Comparison of ENCODE assay signal across 26 mouse cellular contexts in genomic region chr14:34393295-34393694, GRCm38 (mm10). TPM values are rescaled to one million over a fixed set of nuclear protein-coding genes. Genes with fewer than 3 reads are reported as not detected.
DNase-seq lines count a peak whose midpoint lies in the region; ATAC-seq and TF ChIP-seq lines count a peak whose summit lies in the region.
"Had no signal": no experiment of that assay in that cellular context is flagged by ENCODE, and none has a peak within 500 bp of the region (broad histone marks: within the 10 kb centered on the region; RNA-seq: fewer than 3 reads in every experiment).

No protein-coding gene starts in this region.

- no peak for TF ChIP-seq CTCF in hindbrain, postnatal 0 days (IDR thresholded peaks at IDR 0.05; ENCODE audit: low read depth)

- H3K9me3 ChIP-seq in forebrain, embryonic 12.5 days: no peaks in the 10 kb centered on the region
- H3K9me3 ChIP-seq in forebrain, embryonic 10.5 days: peaks cover 8% of the 10 kb centered on the region
- no peaks in the 10 kb centered on the region; the same call in 1 of the 2 replicates for H3K9me3 ChIP-seq in hindbrain, embryonic 16.5 days (ENCODE audit: control insufficient read depth, low read length)
- H3K9me3 ChIP-seq in hindbrain, postnatal 0 days (ENCODE audit: low read length): no peaks in the 10 kb centered on the region
- no peaks in the 10 kb centered on the region for H3K9me3 ChIP-seq in midbrain, embryonic 16.5 days (replicated peaks; ENCODE audit: control insufficient read depth, low read length, poor library complexity, severe bottlenecking)
- peaks cover 3% of the 10 kb centered on the region; the same call in 1 of the 2 replicates for H3K9me3 ChIP-seq in midbrain, embryonic 10.5 days (replicated peaks)
- H3K9me3 ChIP-seq: embryonic facial prominence, embryonic 15.5 days; heart, embryonic 13.5 days; hindbrain, embryonic 12.5 days had no signal

- H3K4me1 ChIP-seq in forebrain, embryonic 12.5 days: peaks cover 6% of the 10 kb centered on the region; the same call in 1 of the 2 replicates
- 0 out of 2 replicates have a peak, but pooled peaks cover 6% of the 10 kb centered on the region for H3K4me1 ChIP-seq in forebrain, embryonic 10.5 days
- no peaks in the 10 kb centered on the region for H3K4me1 ChIP-seq in hindbrain, embryonic 16.5 days (ENCODE audit: control insufficient read depth, insufficient read depth, low read depth, low read length)
- H3K4me1 ChIP-seq in hindbrain, postnatal 0 days (ENCODE audit: insufficient read depth, low read length): no peaks in the 10 kb centered on the region
- no peaks in the 10 kb centered on the region for H3K4me1 ChIP-seq in midbrain, embryonic 16.5 days (ENCODE audit: control insufficient read depth, insufficient read depth, low read length)
- H3K4me1 ChIP-seq in midbrain, embryonic 10.5 days: peaks cover 10% of the 10 kb centered on the region; the same call in 1 of the 2 replicates
- H3K4me1 ChIP-seq: embryonic facial prominence, embryonic 15.5 days; heart, embryonic 13.5 days; hindbrain, embryonic 12.5 days; intestine, embryonic 15.5 days had no signal

- no peak for DNase-seq in forebrain, embryonic 10.5 days (ENCODE audit: extremely low spot score, low spot score)
- no peak for DNase-seq in hindbrain, postnatal 0 days (ENCODE audit: low spot score)
- no peak for DNase-seq in midbrain, embryonic 10.5 days (ENCODE audit: low spot score)
- no peak for DNase-seq in kidney, postnatal 10 days
- no peak for DNase-seq in adrenal gland, adult (ENCODE audit: inconsistent age in 2 of 2, low spot score in 1 of 2)
- DNase-seq: adrenal gland, postnatal 14 days; cerebellum, adult 18-20 months; cerebellum, postnatal 10 days; gastrocnemius, adult 2 months; gastrocnemius, postnatal 25 days; heart, postnatal 36 days; kidney, adult 2 months had no signal

- 35% methylated on average over 4 of the region's 4 CpGs for WGBS in forebrain, embryonic 12.5 days
- WGBS in forebrain, embryonic 10.5 days: 70% methylated on average over 4 of the region's 4 CpGs
- 59% methylated on average over 4 of the region's 4 CpGs for WGBS in hindbrain, embryonic 16.5 days
- 41% methylated on average over 4 of the region's 4 CpGs for WGBS in hindbrain, postnatal 0 days
- 32% methylated on average over 4 of the region's 4 CpGs for WGBS in midbrain, embryonic 16.5 days
- 56% methylated on average over 4 of the region's 4 CpGs for WGBS in midbrain, embryonic 10.5 days

- no peak overlapping the region for H3K9ac ChIP-seq in forebrain, embryonic 12.5 days
- H3K9ac ChIP-seq in hindbrain, embryonic 16.5 days (ENCODE audit: low read depth, low read length): no peak overlapping the region
- no peak overlapping the region for H3K9ac ChIP-seq in hindbrain, postnatal 0 days (replicated peaks; ENCODE audit: low read length)
- H3K9ac ChIP-seq in midbrain, embryonic 16.5 days (ENCODE audit: low read depth, low read length): no peak overlapping the region
- H3K9ac ChIP-seq: embryonic facial prominence, embryonic 15.5 days; heart, embryonic 13.5 days; hindbrain, embryonic 12.5 days; intestine, embryonic 15.5 days had no signal

- no peaks in the 10 kb centered on the region for H3K27me3 ChIP-seq in forebrain, embryonic 12.5 days
- H3K27me3 ChIP-seq in forebrain, embryonic 10.5 days (ENCODE audit: poor library complexity, severe bottlenecking): no peaks in the 10 kb centered on the region
- H3K27me3 ChIP-seq in hindbrain, embryonic 16.5 days (replicated peaks; ENCODE audit: control insufficient read depth, insufficient read depth, low read length): no peaks in the 10 kb centered on the region
- no peaks in the 10 kb centered on the region for H3K27me3 ChIP-seq in hindbrain, postnatal 0 days (ENCODE audit: insufficient read depth, low read length)
- no peaks in the 10 kb centered on the region for H3K27me3 ChIP-seq in midbrain, embryonic 16.5 days (ENCODE audit: control insufficient read depth, insufficient read depth, low read depth, low read length)
- H3K27me3 ChIP-seq in midbrain, embryonic 10.5 days (ENCODE audit: low read depth, poor library complexity, severe bottlenecking): no peaks in the 10 kb centered on the region
- H3K27me3 ChIP-seq: embryonic facial prominence, embryonic 15.5 days; heart, embryonic 13.5 days; hindbrain, embryonic 12.5 days; intestine, embryonic 15.5 days had no signal

- peaks cover 3% of the 10 kb centered on the region; the same call in 1 of the 2 replicates for H3K36me3 ChIP-seq in forebrain, embryonic 12.5 days (replicated peaks)
- H3K36me3 ChIP-seq in forebrain, embryonic 10.5 days (replicated peaks): peaks cover 10% of the 10 kb centered on the region
- H3K36me3 ChIP-seq in hindbrain, embryonic 16.5 days (ENCODE audit: control insufficient read depth, insufficient read depth, low read length): 0 out of 2 replicates have a peak, but pooled peaks cover 3% of the 10 kb centered on the region
- no peaks in the 10 kb centered on the region for H3K36me3 ChIP-seq in hindbrain, postnatal 0 days (ENCODE audit: insufficient read depth, low read length)
- no peaks in the 10 kb centered on the region for H3K36me3 ChIP-seq in midbrain, embryonic 16.5 days (ENCODE audit: control insufficient read depth, insufficient read depth, low read length)
- H3K36me3 ChIP-seq in midbrain, embryonic 10.5 days: peaks cover 8% of the 10 kb centered on the region
- H3K36me3 ChIP-seq: intestine, embryonic 15.5 days had no signal

- ATAC-seq in forebrain, embryonic 12.5 days (ENCODE audit: low FRiP score): no peak
- ATAC-seq in hindbrain, embryonic 16.5 days: peak; percentile 54; the same call in 1 of the 2 replicates
- no peak for ATAC-seq in hindbrain, postnatal 0 days
- ATAC-seq in midbrain, embryonic 16.5 days: 0 out of 2 replicates have a peak, but pooled peaks have one; percentile 42
- ATAC-seq: intestine, embryonic 15.5 days had no signal

- H3K4me3 ChIP-seq in forebrain, embryonic 12.5 days (replicated peaks): no peak overlapping the region
- no peak overlapping the region for H3K4me3 ChIP-seq in forebrain, embryonic 10.5 days
- H3K4me3 ChIP-seq in hindbrain, embryonic 16.5 days (ENCODE audit: low read length): no peak overlapping the region
- no peak overlapping the region for H3K4me3 ChIP-seq in hindbrain, postnatal 0 days (ENCODE audit: low read length)
- H3K4me3 ChIP-seq in midbrain, embryonic 16.5 days (ENCODE audit: low read depth, low read length): no peak overlapping the region
- H3K4me3 ChIP-seq in midbrain, embryonic 10.5 days: no peak overlapping the region
- H3K4me3 ChIP-seq: embryonic facial prominence, embryonic 15.5 days; erythroblast, embryonic 14.5 days; gastrocnemius, adult 2 months; heart, embryonic 13.5 days; hindbrain, embryonic 12.5 days; intestine, embryonic 15.5 days had no signal

- H3K27ac ChIP-seq in forebrain, embryonic 12.5 days: peak overlapping the region; percentile 25; the same call in 1 of the 2 replicates
- no peak overlapping the region for H3K27ac ChIP-seq in forebrain, embryonic 10.5 days
- H3K27ac ChIP-seq in hindbrain, embryonic 16.5 days (ENCODE audit: low read depth, low read length): no peak overlapping the region
- H3K27ac ChIP-seq in hindbrain, postnatal 0 days: no peak overlapping the region
- no peak overlapping the region for H3K27ac ChIP-seq in midbrain, embryonic 16.5 days (ENCODE audit: low read length)
- no peak overlapping the region for H3K27ac ChIP-seq in midbrain, embryonic 10.5 days (replicated peaks)
- H3K27ac ChIP-seq: embryonic facial prominence, embryonic 15.5 days; gastrocnemius, adult 2 months; heart, embryonic 13.5 days; hindbrain, embryonic 12.5 days; intestine, embryonic 15.5 days had no signal

- no peak overlapping the region for H3K4me2 ChIP-seq in forebrain, embryonic 12.5 days
- H3K4me2 ChIP-seq in hindbrain, embryonic 16.5 days (ENCODE audit: low read length): no peak overlapping the region
- no peak overlapping the region for H3K4me2 ChIP-seq in hindbrain, postnatal 0 days (ENCODE audit: low read depth, low read length)
- no peak overlapping the region for H3K4me2 ChIP-seq in midbrain, embryonic 16.5 days (ENCODE audit: low read length)
- H3K4me2 ChIP-seq: embryonic facial prominence, embryonic 15.5 days; heart, embryonic 13.5 days; hindbrain, embryonic 12.5 days; intestine, embryonic 15.5 days had no signal

RNA-seq across cellular contexts. Expression of gene Mmrn2, which starts 18.0 kb away (rescaled TPM):
- polyA plus RNA-seq in forebrain, embryonic 12.5 days (2016; fragmentation: Nextera tagmentation; extraction: Ambion mirVana): 5.5 and 6.1 TPM in 2 replicates
- polyA plus RNA-seq in forebrain, embryonic 10.5 days (2016; fragmentation: Nextera tagmentation; extraction: Ambion mirVana): 6.2 and 6.7 TPM in 2 replicates
- 3.8 and 5.0 TPM in 2 replicates for polyA plus RNA-seq in hindbrain, embryonic 16.5 days (2015; fragmentation: Nextera tagmentation; extraction: Ambion mirVana)
- 6.8 and 8.1 TPM in 2 replicates for total RNA-seq in hindbrain, postnatal 0 days (2014; rRNA removed)
- polyA plus RNA-seq in hindbrain, postnatal 0 days (2015; fragmentation: Nextera tagmentation; extraction: Ambion mirVana): 2.5 and 2.6 TPM in 2 replicates
- 3.5 and 3.6 TPM in 2 replicates for polyA plus RNA-seq in midbrain, embryonic 16.5 days (2015; fragmentation: Nextera tagmentation; extraction: Ambion mirVana)
- polyA plus RNA-seq in midbrain, embryonic 10.5 days (2016; fragmentation: Nextera tagmentation; extraction: Ambion mirVana): 6.3 and 8.2 TPM in 2 replicates
- total RNA-seq: granulocyte monocyte progenitor cell, adult 5-6 weeks had no signal
- polyA plus RNA-seq: erythroblast, embryonic 14.5 days had no signal

RNA-seq across cellular contexts. Expression of gene Sncg, which starts 18.7 kb away (rescaled TPM):
- polyA plus RNA-seq in forebrain, embryonic 12.5 days (2016; fragmentation: Nextera tagmentation; extraction: Ambion mirVana): 4.3 and 7.5 TPM in 2 replicates
- polyA plus RNA-seq in forebrain, embryonic 10.5 days (2016; fragmentation: Nextera tagmentation; extraction: Ambion mirVana): 1.3 and 2.2 TPM in 2 replicates
- 188 and 207 TPM in 2 replicates for polyA plus RNA-seq in hindbrain, embryonic 16.5 days (2015; fragmentation: Nextera tagmentation; extraction: Ambion mirVana)
- total RNA-seq in hindbrain, postnatal 0 days (2014; rRNA removed): 49.5 and 65.3 TPM in 2 replicates
- 164 and 165 TPM in 2 replicates for polyA plus RNA-seq in hindbrain, postnatal 0 days (2015; fragmentation: Nextera tagmentation; extraction: Ambion mirVana)
- polyA plus RNA-seq in midbrain, embryonic 16.5 days (2015; fragmentation: Nextera tagmentation; extraction: Ambion mirVana): 27.6 and 31.0 TPM in 2 replicates
- polyA plus RNA-seq in midbrain, embryonic 10.5 days (2016; fragmentation: Nextera tagmentation; extraction: Ambion mirVana): 30.8 and 56.1 TPM in 2 replicates
- total RNA-seq: granulocyte monocyte progenitor cell, adult 5-6 weeks; MEL had no signal
- polyA plus RNA-seq: erythroblast, embryonic 14.5 days had no signal

RNA-seq across cellular contexts. Expression of gene Fam25c, which starts 38.1 kb away (rescaled TPM):
- polyA plus RNA-seq in forebrain, embryonic 12.5 days (2016; fragmentation: Nextera tagmentation; extraction: Ambion mirVana): not detected in 2 replicates
- not detected in 2 replicates for polyA plus RNA-seq in forebrain, embryonic 10.5 days (2016; fragmentation: Nextera tagmentation; extraction: Ambion mirVana)
- not detected in 2 replicates for polyA plus RNA-seq in hindbrain, embryonic 16.5 days (2015; fragmentation: Nextera tagmentation; extraction: Ambion mirVana)
- total RNA-seq in hindbrain, postnatal 0 days (2014; rRNA removed): not detected in 2 replicates
- not detected in 2 replicates for polyA plus RNA-seq in hindbrain, postnatal 0 days (2015; fragmentation: Nextera tagmentation; extraction: Ambion mirVana)
- polyA plus RNA-seq in midbrain, embryonic 16.5 days (2015; fragmentation: Nextera tagmentation; extraction: Ambion mirVana): not detected in 2 replicates
- polyA plus RNA-seq in midbrain, embryonic 10.5 days (2016; fragmentation: Nextera tagmentation; extraction: Ambion mirVana): not detected in 2 replicates
- total RNA-seq: adrenal gland, adult 18-20 months; gastrocnemius, adult 2 months; granulocyte monocyte progenitor cell, adult 5-6 weeks; heart, postnatal 36 days; MEL had no signal
- polyA plus RNA-seq: C2C12; embryonic facial prominence, embryonic 11.5 days; erythroblast, embryonic 14.5 days; heart, embryonic 13.5 days; heart, postnatal 0 days; hindbrain, embryonic 12.5 days; intestine, embryonic 15.5 days had no signal

Comparison
In these comparisons a context has a peak if more than half of its experiments do, and no peak if none do; other contexts are left out.
1. ATAC-seq: peak in hindbrain, embryonic 16.5 days (single experiment) and midbrain, embryonic 16.5 days (single experiment); none in forebrain, embryonic 12.5 days (single experiment) and hindbrain, postnatal 0 days (single experiment).